Mouse (Mus musculus): ENCODE measurements around the gene Rbbp4. TPM values are rescaled to one million over a fixed set of nuclear protein-coding genes. Genes with fewer than 3 reads are reported as not detected.

Rbbp4 gene
- total RNA-seq, 2 experiments from 2014 or later = 77.5 to 84.0 TPM

DNA sequence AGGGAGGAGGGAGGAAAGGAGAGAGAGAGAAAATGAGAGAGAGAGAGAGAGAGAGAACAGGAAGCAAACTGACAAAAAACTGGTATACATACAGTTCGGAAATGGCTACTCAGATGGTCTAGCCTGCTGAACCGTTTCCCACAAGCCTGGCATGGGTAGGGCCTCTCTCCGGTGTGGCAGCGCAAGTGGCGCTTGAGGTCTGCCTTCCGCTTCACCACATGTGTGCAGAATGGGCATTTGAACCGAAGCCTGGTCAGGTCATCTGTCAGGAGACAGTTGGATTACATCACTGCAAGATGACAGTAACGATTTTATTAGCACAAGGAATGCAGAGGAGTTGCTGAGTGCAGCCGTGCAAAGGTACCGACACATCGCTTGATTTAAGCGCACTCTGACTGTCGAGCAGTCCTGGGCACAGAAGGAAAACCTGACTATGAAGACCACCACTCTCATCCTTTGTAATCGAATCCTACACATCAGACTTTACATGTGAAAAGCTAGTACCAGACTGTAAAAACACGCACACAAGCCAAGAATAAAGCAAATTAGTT lies 22.5 kb upstream of the Rbbp4 start:
- intact Hi-C loops (cut with DNase I) = no loop called here
- no peak for DNase-seq (ENCODE audit: low spot score)

GRCm38 (mm10) chr4:129354236-129354635 lies 19.1 kb upstream of the Rbbp4 start:
- no peak for DNase-seq (ENCODE audit: low spot score)
- intact Hi-C loops (cut with DNase I) = loop anchor here (5.0 kb wide), 1 partner anchor 53 kb away; no protein-coding TSS in a partner anchor

GRCm38 (mm10) chr4:129353176-129353575 lies 18.0 kb upstream of the Rbbp4 start:
- no peak for DNase-seq (ENCODE audit: low spot score)
- intact Hi-C loops (cut with DNase I) = loop anchor here (5.0 kb wide), 1 partner anchor 54 kb away; no protein-coding TSS in a partner anchor

- no peak for DNase-seq (ENCODE audit: low spot score)
- intact Hi-C loops (cut with DNase I) = loop anchor here (5.0 kb wide), 1 partner anchor 56 kb away; no protein-coding TSS in a partner anchor
Observed at GRCm38 (mm10) chr4:129351111-129351510, 15.9 kb upstream of the Rbbp4 start.

DNA sequence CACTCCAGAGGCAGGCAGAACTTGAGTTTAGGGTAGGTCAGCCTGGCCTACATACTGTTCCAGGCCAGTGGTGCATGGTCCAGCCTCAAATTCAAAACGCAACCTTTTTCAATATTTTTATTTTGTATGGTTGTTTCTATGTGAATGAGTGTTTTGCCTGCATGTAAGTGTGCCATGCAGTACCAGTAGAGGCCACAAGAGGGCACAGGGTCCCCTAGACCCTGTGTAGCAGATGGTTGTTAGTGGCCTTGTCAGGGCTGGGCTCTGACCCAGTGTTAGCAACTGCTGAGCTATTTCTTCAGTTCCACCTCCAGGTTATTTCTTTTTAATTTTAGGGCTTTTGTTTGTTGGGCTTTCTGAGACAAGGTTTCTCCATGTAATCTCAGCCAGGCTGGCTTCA lies 15.5 kb upstream of the Rbbp4 start:
- DNase-seq (ENCODE audit: low spot score) = peak; percentile 39
- intact Hi-C loops (cut with DNase I) = loop anchor here (1.0 to 5.0 kb wide), 2 partner anchors 57 to 105 kb away; no protein-coding TSS in a partner anchor

DNA sequence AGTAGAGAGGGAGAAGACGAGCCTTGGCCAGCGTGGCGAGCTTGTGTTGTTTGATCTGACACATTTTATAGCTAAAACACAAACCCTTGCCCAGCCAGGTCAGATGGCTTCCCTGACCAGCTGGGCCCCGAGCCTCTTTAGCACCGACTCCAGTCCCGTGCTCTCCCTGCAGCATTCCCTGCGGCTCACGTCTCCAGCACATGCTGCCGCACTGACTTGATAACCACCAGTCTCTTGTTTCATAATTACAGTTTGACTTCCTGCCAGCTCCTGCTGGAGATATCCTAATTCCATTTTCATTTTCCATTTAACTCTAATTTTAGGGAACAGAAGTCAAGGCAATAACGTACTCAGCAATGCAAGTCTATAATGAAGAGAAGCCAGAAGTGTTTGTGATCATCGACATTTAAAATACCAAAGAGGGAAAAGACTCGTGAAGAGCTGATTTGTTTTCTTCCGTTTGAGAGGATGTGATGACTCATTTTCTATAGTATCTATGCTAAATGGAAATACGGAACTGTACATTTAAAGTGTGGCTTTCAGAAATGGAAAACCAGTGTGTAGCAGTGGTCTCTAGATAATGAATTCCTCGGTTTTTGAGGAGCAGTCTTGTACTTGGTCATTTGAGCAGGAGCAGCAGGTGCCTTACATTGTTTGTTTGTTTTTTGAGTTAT lies 11.4 kb upstream of the Rbbp4 start:
- intact Hi-C loops (cut with DNase I) = no loop called here
- DNase-seq (ENCODE audit: low spot score) = no peak

- intact Hi-C loops (cut with DNase I) = no loop called here
- DNase-seq (ENCODE audit: low spot score) = no peak
Observed at GRCm38 (mm10) chr4:129342705-129343104, 7.5 kb upstream of the Rbbp4 start.

GRCm38 (mm10) chr4:129341888-129342287 lies 6.7 kb upstream of the Rbbp4 start:
- DNase-seq (ENCODE audit: low spot score) = no peak
- intact Hi-C loops (cut with DNase I) = no loop called here

- intact Hi-C loops (cut with DNase I) = loop anchor here (10.0 kb wide), 1 partner anchor 265 kb away; the partner anchor contains the start of genes Eif3i and Tmem234
- no peak for DNase-seq (ENCODE audit: low spot score)
Observed at GRCm38 (mm10) chr4:129339743-129340142, 4.6 kb upstream of the Rbbp4 start.

DNA sequence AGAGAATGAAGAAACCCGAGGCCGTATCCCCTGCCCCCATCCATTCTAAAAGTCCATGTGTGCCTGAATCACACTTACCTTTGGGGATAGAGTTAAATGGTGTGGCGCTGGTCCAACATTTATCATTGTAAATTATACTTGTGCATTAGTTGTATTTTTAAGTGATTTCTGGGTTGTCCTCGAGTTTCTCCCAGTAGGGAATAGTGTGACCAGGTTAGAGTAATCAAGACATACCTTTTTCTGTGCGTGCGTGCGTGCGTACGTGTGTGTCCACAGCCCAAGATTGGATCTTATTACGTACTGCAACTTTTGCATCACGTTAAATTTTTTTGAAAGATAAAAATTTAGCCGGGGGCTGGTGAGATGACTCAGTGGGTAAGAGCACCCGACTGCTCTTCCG lies 1.1 kb upstream of the Rbbp4 start:
- intact Hi-C loops (cut with DNase I) = loop anchor here (10.0 kb wide), 1 partner anchor 269 kb away; the partner anchor contains the start of genes Eif3i and Tmem234
- no peak for DNase-seq (ENCODE audit: low spot score)

DNA sequence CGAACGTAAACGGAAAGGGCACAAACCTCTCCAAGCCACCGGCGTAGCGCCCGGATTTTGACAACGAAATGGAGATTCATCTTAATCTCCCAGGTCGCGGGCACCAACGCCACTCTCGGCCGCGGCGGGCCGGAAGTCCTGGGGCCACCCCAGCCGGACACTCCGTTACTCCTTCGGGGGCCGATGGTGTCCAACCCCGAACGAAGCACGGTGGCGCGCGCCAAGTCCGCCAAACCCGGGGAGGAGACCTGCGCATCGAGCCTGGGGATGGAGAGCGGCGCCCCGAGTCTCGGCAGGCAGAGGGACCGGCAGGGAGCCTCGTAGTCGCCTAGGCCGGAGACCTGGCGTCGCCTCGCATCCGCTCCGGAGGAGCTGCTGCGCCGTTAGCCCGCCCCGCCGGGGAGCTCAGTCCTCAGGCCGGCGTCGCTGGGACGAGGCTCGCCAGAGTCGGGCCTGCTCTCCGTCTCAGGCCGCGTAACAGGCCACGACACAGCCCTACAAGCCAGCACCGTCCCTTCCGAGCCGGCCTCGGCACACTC lies 424 bp downstream of the Rbbp4 start:
- peak; percentile 44 for DNase-seq (ENCODE audit: low spot score)
- intact Hi-C loops (cut with DNase I) = loop anchor here (5.0 to 10.0 kb wide), 2 partner anchors 142 to 270 kb away; partner anchors contain the start of genes Eif3i and Tmem234

GRCm38 (mm10) chr4:129332846-129333245 lies 2.3 kb downstream of the Rbbp4 start:
- DNase-seq (ENCODE audit: low spot score) = no peak
- intact Hi-C loops (cut with DNase I) = loop anchor here (5.0 to 10.0 kb wide), 2 partner anchors 141 to 272 kb away; partner anchors contain the start of genes Eif3i and Tmem234

GRCm38 (mm10) chr4:129326191-129326590 lies 9.0 kb downstream of the Rbbp4 start:
- no peak for DNase-seq (ENCODE audit: low spot score)
- intact Hi-C loops (cut with DNase I) = no loop called here

DNA sequence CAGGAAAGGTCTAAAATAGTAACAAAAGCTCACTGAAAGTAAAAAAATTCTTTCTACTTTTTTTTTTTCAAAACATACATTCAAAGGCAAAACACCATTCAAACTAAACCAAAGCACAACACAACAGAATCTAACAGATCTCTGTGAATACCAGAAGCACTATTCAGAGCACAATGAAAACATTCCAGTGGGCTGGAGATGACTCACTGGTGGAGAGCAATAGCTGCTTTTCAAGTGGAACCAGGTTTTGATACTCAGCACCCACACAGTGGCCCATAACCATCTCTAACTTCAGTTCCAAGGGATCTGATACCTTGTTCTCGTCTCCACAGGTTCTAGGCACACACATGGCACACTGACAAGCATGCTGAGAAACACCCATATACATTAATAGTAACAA lies 10.4 kb downstream of the Rbbp4 start:
- intact Hi-C loops (cut with DNase I) = no loop called here
- no peak for DNase-seq (ENCODE audit: low spot score)

DNA sequence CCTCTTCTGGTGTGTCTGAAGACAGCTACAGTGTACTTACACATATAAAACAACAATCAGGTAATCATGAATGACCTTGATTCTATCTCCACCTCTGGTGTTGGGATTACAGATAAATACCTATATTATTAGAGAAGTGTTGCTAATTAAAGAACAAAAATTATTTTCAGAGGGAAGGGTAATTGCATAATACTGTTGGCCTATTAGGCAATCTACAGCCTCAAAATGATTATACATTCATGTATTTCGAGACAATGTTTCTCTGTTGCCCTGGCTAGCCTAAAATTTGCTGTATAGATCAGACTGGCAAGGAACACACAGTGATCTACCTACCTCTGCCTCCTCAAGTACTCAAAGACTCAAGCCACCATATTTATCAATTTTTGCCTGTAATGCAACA lies 11.7 kb downstream of the Rbbp4 start:
- intact Hi-C loops (cut with DNase I) = no loop called here
- no peak for DNase-seq (ENCODE audit: low spot score)

- intact Hi-C loops (cut with DNase I) = no loop called here
Observed at GRCm38 (mm10) chr4:129322042-129322441, 13.1 kb downstream of the Rbbp4 start.

GRCm38 (mm10) chr4:129320876-129321275 lies 14.3 kb downstream of the Rbbp4 start:
- intact Hi-C loops (cut with DNase I) = no loop called here
- no peak for DNase-seq (ENCODE audit: low spot score)

More at GRCm38 (mm10) chr4:129322042-129322441, 13.1 kb downstream of the Rbbp4 start:
- no peak for DNase-seq (ENCODE audit: low spot score)

DNA sequence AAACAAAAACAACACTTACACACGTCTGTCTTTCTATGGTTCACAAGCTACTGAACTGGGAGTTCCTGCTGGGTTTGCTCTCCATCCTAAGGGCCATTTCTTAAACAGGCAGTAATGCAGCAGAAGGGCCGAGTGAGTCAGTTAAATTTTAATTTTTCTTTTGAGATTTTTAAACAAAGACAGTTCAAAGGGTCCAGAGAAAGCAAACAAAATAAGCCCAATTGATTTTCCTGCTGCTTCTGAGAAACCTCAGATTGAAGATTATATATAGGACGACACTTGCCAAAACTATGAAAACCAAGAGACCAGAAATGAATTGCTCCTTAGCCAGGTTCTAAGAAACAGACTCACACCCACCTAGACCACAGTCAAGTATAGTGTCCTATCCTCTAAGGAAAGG lies 21.3 kb downstream of the Rbbp4 start:
- intact Hi-C loops (cut with DNase I) = no loop called here
- DNase-seq (ENCODE audit: low spot score) = no peak

DNA sequence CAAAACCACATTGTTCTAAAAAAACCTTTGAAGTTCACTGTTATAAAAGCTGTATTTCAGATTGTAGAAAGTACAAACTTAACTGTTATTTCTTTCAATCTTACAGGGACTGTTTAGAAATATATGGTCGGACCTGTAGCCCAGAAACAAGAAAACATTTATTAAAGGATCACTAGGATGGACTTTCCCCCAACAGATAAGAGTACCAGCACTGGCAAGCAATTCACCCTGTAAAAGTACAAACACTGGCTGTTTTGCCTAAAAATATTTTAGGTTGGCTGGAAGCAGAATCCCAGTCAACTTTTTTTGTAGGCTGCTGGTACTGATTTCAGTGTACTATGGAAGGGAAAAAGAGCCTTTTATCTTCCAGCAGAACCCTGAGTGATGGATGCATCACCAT lies 27.2 kb downstream of the Rbbp4 start:
- no peak for DNase-seq (ENCODE audit: low spot score)
- intact Hi-C loops (cut with DNase I) = no loop called here

DNA sequence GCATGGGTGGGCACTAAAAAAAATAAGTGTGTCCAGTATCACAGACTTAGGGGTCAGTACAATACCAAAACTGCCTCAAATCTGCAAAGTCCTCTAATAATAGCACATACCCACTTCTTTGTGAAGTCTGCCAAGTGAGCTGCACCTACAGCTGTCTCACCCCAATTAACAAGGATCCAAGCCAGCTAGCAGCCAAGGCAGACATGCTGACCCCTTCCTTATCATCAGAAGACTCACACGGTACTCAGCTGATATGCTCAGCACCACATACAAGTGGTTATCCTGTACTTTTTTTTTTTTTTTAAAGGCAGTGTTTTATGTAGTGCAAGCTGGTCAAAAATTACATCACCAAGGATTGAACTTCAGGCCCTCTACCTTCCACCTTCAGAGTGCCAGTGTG lies 30.9 kb downstream of the Rbbp4 start:
- no peak for DNase-seq (ENCODE audit: low spot score)
- intact Hi-C loops (cut with DNase I) = no loop called here

DNA sequence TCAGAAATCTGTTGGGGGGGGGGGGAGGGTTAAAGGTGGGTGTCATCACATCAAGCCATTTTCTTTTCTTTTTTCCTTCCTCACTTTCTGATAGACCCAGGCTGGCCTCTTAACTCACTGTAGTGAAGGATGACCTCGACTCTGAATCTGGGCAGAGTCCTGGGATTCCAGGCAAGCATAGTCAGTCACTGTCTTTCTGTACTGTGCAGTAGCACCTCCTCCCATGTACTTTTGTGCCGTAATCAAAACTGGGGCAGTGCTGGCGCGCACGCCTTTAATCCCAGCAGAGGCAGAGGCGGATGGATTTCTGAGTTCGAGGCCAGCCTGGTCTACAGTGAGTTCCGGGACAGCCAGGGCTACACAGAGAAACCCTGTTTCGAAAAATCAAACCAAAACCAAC lies 31.4 kb downstream of the Rbbp4 start:
- intact Hi-C loops (cut with DNase I) = no loop called here

More for the DNA sequence above, 31.4 kb downstream of the Rbbp4 start:
- no peak for DNase-seq (ENCODE audit: low spot score)

All from heart, postnatal 25 days (tissue).